Mouse (Mus musculus) c-Kit-positive CD71-negative TER-119-negative erythroid progenitor cells, embryonic 14.5 days (primary cell): ENCODE results near the gene Hist1h4h.
"Not testable (repeated sequence)": the region's sequence is repeated elsewhere in the genome, so short reads cannot be mapped to it uniquely, and the experiment has no call there.

Source experiments
- DNase-seq: peaks from one replicate; pipeline ENCODE4 v3.0.0-alpha.2; 2013; ENCODE audit warnings: low read depth

The Hist1h4h gene

GRCm38 (mm10) chr13:23513517-23513916, 17.3 kb upstream of the Hist1h4h start:
- DNase-seq, result no peak

- no peak for DNase-seq
These were observed 15.6 kb upstream of the Hist1h4h start for GRCm38 (mm10) chr13:23515281-23515680.

- DNase-seq, result no peak
These were observed 14.8 kb upstream of the Hist1h4h start for GRCm38 (mm10) chr13:23515826-23516620.

GRCm38 (mm10) chr13:23516822-23517602, 13.8 kb upstream of the Hist1h4h start:
- DNase-seq, result no peak

GRCm38 (mm10) chr13:23517603-23518294, 13.1 kb upstream of the Hist1h4h start:
- peak; percentile 83 for DNase-seq

GRCm38 (mm10) chr13:23518295-23518603, 12.6 kb upstream of the Hist1h4h start:
- no peak for DNase-seq

GRCm38 (mm10) chr13:23518885-23519284, 12.0 kb upstream of the Hist1h4h start:
- DNase-seq, result peak; percentile 74

GRCm38 (mm10) chr13:23519416-23519815, 11.4 kb upstream of the Hist1h4h start:
- no peak for DNase-seq

- DNase-seq, result no peak
These were observed 9.1 kb upstream of the Hist1h4h start for GRCm38 (mm10) chr13:23521703-23522102.

- no peak for DNase-seq
These were observed 6.9 kb upstream of the Hist1h4h start for GRCm38 (mm10) chr13:23523976-23524375.

GRCm38 (mm10) chr13:23524654-23525053, 6.2 kb upstream of the Hist1h4h start:
- peak; percentile 80 for DNase-seq

- DNase-seq, result no peak
These were observed 4.9 kb upstream of the Hist1h4h start for GRCm38 (mm10) chr13:23525901-23526300.

GRCm38 (mm10) chr13:23526312-23526711, 4.5 kb upstream of the Hist1h4h start:
- peak; percentile 87 for DNase-seq

- DNase-seq, result no peak
These were observed 1.8 kb upstream of the Hist1h4h start for GRCm38 (mm10) chr13:23529005-23529404.

- DNase-seq, result no peak
These were observed 1.2 kb upstream of the Hist1h4h start for GRCm38 (mm10) chr13:23529480-23530165.

GRCm38 (mm10) chr13:23530181-23530900, 509 bp upstream of the Hist1h4h start:
- DNase-seq, result no peak

- DNase-seq, result no peak
These were observed 1.6 kb downstream of the Hist1h4h start for GRCm38 (mm10) chr13:23532262-23533075.

GRCm38 (mm10) chr13:23533560-23534367, 2.9 kb downstream of the Hist1h4h start, which contains the start of gene Hist1h2af:
Hist1h2af (plus strand) TSS chr13:23533906.
- DNase-seq, result not testable (repeated sequence)

GRCm38 (mm10) chr13:23534368-23535131, 3.7 kb downstream of the Hist1h4h start:
- no peak for DNase-seq
